Mouse (Mus musculus) embryonic fibroblast, embryonic 13.5 days (primary cell): Measurements from ENCODE around the gene Col4a1.

Experiments used
- CTCF ChIP-seq: IDR thresholded peaks from 2 replicates; pipeline ENCODE4 v1.5.1; 2011; ENCODE audit warnings: mild to moderate bottlenecking, control low read depth, low read length, moderate library complexity, borderline replicate concordance; ENCODE audit not compliant: insufficient read depth
- POLR2A ChIP-seq: IDR thresholded peaks from 2 replicates; pipeline ENCODE4 v1.6.1; 2011; ENCODE audit warnings: low read depth, mild to moderate bottlenecking, control low read depth, low read length, moderate library complexity

GRCm38 (mm10) chr8:11272205-11272604 lies 40.4 kb downstream of the Col4a1 start:
- TF ChIP-seq CTCF (no peak), POLR2A (no peak)
